Mouse (Mus musculus): ENCODE results near the gene Eya2.

Eya2 gene

DNA sequence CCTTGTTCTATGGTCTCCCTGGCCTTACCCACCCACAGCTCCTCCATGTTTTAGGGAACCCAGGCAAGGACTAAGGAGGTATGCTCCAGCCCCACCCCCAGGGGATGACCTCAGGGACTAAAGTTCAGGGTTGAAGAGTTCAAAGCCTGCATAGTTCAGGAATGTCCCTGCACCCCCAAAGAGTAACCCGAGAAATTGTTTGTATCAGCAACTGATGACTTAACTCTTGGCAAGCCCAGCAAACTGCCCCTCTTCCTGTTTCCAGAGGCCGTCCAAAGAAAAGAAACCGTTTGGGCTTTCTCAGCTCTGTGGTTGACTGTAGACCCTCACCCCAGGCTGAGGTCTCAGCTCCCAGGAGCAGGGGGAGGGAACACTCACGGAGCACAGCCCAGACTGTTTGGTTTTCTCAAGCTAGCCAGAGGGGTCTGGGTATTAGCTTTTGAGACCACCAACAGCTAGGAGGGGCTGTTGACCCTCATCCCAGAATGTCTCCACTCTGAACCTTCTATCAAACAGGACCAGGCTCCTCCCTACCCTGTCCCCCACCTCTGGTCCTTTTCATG lies 23.5 kb upstream of the Eya2 start:
- ChIA-PET POLR2A (interaction anchor here in 1 of 4 experiments (1.5 kb wide), 1 partner anchor 32 kb away, joined by 4 read pairs; no protein-coding TSS in a partner anchor), CTCF (interaction anchor here in 2 of 4 experiments (0.6 to 0.8 kb wide), 2 partner anchors 41 to 75 kb away, joined by 3 to 4 read pairs; no protein-coding TSS in a partner anchor)

DNA sequence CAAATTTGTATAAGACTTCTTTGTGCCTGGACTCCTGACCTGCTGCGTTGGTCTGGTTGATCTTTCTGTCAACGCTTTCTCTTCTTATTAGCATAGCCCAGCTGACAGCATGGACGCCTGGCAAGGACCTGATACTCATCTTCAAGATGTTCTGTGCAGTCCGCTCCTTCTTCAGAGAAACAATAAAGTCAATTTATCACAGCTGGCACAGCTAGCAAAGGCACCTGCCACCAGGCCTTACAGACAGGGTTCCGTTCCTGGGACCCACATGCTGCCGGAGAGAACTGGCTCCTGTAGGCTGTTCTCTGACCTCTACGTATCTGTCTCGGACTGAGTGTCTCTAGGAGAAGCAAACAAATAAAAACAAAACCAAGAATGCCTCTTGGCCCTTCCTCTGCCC lies 11.8 kb upstream of the Eya2 start:
- ChIA-PET CTCF (interaction anchor here in 1 of 4 experiments (0.5 kb wide), 1 partner anchor 100 kb away, joined by 3 read pairs; no protein-coding TSS in a partner anchor), POLR2A (interaction anchor here in 1 of 4 experiments (1.2 kb wide), 1 partner anchor 23 kb away, joined by 3 read pairs; no protein-coding TSS in a partner anchor)

DNA sequence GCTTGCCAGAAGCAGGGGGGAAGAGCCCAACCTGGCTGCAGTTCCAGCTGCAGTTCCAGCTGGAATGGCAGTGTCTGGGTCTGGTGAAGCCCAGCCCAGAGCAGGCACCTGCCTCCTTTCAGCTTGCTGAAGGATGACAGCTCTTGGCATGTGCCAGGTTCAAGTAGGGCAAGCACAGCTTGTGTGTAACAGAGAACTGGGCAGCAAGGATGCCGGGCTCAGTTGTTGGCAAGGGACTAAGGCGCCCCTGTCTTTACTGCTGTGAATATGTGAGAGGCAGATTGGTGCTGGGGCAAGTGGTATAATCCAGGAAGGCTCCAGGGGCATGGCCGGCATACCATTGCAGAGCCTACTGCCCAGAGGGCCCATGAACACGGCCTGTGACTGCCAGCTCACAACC lies 11.3 kb upstream of the Eya2 start:
- POLR2A ChIA-PET = interaction anchor here in 1 of 4 experiments (1.2 kb wide), 1 partner anchor 22 kb away, joined by 3 read pairs; no protein-coding TSS in a partner anchor
- CTCF ChIA-PET = no interaction called here

DNA sequence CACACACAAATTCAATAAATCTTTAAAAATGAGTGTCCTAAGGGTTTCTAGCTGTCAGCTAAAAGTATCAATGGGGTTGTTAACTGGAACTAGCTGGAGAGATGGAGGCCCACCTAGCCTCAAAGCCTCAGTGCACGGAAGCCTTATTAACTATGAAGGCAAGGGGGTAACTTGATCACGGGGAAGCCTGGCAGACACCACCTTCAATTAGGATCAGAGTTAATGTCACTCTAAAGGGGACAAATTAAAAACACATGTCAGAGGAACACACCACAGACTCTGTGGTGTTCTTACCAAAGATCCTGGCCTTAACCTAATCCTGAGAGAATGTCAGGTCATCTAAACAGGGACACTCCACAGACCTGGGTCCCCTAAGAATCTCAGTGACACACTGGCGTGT lies 10.3 kb upstream of the Eya2 start:
- POLR2A ChIA-PET = interaction anchor here in 1 of 4 experiments (0.6 kb wide), 1 partner anchor 262 kb away, joined by 3 read pairs; no protein-coding TSS in a partner anchor
- CTCF ChIA-PET = interaction anchor here in 2 of 4 experiments (0.6 to 1.0 kb wide), 7 partner anchors 9 to 631 kb away, joined by 3 to 6 read pairs (median 3); no protein-coding TSS in a partner anchor

DNA sequence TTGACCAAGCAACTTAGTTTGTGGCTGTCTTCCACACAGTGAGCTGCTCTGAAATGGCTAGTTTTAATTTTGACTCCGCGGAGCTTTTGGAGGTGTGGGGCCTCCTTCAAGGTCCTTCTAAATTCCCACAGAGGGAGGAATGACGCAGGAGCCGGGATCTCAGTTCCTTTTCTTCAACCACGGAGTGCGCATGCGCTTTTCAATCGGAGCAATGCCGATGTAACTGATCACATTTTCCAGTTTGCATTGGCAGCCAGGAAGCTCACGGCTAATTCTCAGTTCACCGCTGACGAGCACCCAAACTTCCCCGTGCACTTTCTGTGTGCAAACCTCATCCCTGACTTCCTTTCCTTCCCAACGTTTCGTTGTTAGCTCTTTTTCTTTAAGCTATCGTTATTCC lies 4.1 kb upstream of the Eya2 start:
- POLR2A ChIA-PET = no interaction called here
- CTCF ChIA-PET = no interaction called here

DNA sequence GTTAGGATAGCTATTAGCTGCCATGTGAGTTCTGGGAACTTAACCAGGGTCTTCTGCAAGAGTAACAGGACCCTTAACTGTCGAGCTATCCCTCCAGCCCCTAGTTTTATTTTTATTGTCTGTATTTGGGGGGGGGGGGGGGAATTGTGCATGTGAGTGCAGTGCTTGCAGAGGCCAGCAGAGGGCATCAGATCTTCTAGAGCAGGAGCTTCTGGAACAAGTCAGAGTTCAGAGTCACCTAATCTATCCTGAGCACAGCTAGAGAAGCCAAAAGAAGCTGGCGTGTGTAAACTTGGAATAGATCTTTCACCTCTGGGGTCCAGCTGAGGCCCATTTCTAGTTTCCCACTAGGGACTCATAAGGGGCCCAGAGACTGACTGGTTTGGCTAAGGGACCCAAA lies 1.1 kb upstream of the Eya2 start:
- POLR2A ChIA-PET = interaction anchor here in 3 of 4 experiments (0.6 to 1.4 kb wide), 8 partner anchors 10 to 216 kb away, joined by 3 to 5 read pairs (median 4); no protein-coding TSS in a partner anchor
- CTCF ChIA-PET = interaction anchor here (0.5 to 4.0 kb wide), 64 partner anchors 9 to 1642 kb away, joined by 3 to 41 read pairs (median 4); partner anchors contain the start of gene Slc2a10 (in 1 of the 4)

DNA sequence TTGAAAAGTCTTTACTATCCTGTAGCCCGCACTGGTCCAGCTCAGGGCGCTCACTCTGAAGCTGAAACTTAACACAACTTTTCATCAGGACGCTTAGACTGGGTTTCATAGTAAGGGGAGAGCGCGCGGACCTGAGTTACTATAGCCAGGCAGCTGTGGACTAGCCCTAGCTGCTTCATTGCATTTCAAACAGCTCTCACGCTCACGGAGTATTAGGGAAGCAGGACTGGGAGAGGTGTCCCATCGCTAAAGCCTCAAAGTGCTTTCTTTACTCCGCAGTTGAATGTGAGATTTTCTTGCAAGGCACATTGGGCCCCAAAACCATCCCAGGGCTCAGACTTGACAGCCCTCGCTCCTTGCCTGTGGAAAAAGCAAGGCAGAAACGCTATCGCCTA lies 841 bp downstream of the Eya2 start:
- ChIA-PET POLR2A (interaction anchor here in 2 of 4 experiments (0.7 to 1.1 kb wide), 2 partner anchors 8 to 17 kb away, joined by 3 to 4 read pairs; no protein-coding TSS in a partner anchor), CTCF (interaction anchor here in 2 of 4 experiments (0.6 to 4.0 kb wide), 2 partner anchors 66 to 121 kb away, joined by 3 to 41 read pairs; no protein-coding TSS in a partner anchor)

DNA sequence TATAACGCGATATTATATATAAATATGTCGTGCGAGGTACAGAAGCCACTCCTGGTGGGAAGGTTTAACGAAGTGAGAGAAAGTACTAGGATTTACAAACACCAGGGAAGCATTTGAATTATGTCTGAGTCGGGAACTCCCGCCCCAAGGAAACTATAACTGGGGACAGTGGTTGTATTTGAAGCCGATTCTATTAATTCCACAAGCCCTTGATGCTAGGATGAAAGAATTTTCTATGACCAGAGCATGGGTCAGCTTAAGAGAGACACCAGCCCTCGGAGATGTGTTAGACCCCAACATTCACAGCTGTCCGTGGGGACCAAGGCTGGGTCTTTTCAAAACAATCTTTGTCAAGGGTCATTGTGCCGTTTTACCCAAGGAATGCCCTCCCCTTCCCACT lies 1.3 kb downstream of the Eya2 start:
- CTCF ChIA-PET = interaction anchor here in 1 of 4 experiments (4.0 kb wide), 1 partner anchor 121 kb away, joined by 41 read pairs; no protein-coding TSS in a partner anchor
- POLR2A ChIA-PET = interaction anchor here in 1 of 4 experiments (1.0 to 1.1 kb wide), 2 partner anchors 17 to 426 kb away, joined by 3 to 4 read pairs; no protein-coding TSS in a partner anchor

DNA sequence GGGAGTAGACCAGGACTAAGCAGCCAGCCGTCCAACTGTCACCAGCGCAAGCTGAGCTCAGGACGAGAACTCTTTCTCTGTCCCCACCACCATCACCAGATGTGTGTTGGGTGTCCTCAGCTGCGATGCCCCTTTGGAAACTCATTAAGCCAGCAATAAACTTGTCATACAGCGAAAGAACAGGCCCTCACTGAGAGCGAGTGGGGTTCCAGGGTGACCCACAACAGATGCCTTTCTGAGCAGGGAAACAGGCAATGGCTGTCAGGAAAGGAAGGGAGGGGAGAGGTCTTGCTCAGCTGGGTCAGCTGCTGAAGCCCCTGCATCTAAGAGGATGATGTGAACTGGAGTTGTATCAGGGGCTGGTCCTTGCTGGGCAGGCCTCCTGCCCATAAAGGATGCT lies 2.7 kb downstream of the Eya2 start:
- CTCF ChIA-PET = no interaction called here
- POLR2A ChIA-PET = interaction anchor here in 1 of 4 experiments (0.7 kb wide), 1 partner anchor 10 kb away, joined by 4 read pairs; no protein-coding TSS in a partner anchor

DNA sequence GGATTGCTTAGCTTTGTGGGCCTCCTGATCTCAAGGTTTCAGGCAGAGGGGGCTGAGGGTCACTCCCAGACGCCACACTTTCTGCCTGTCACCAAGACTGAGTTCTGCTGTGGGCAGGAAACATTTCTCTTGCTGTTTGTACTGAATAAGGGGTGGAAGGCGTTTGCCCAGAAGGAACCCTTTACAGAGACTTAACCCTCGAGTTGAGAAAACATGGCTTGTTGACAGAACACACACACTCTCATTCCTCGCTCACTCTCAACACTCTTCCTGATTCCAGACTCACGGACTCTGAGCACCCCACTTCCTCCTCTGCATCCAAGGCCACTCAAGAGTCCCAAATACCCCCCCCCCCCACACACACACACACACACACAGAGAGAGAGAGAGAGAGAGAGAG lies 3.3 kb downstream of the Eya2 start:
- POLR2A ChIA-PET = interaction anchor here in 1 of 4 experiments (0.6 kb wide), 1 partner anchor 237 kb away, joined by 3 read pairs; no protein-coding TSS in a partner anchor
- CTCF ChIA-PET = interaction anchor here in 1 of 4 experiments (0.7 kb wide), 1 partner anchor 642 kb away, joined by 3 read pairs; no protein-coding TSS in a partner anchor

DNA sequence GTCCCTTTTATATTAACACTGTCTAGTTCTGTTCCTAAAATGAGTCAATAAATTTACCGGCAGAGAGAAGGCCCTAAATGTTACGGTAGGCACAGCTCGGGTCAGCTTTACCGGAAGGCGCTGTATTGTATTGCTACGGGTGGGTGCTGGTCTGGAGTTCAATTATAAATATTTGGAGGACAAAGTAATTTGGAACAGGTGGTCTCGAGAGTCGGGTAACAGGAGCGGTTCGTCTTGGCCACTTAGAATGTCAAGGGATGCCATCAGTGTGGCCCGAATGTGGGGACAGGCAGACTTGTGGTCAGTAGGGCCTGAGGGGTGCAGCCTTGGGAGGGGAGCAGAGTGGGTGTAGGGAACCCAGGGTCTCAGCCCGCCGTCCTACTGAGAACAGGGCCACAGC lies 4.7 kb downstream of the Eya2 start:
- ChIA-PET CTCF (interaction anchor here in 1 of 4 experiments (1.2 kb wide), 1 partner anchor 117 kb away, joined by 3 read pairs; no protein-coding TSS in a partner anchor), POLR2A (interaction anchor here in 1 of 4 experiments (1.3 kb wide), 1 partner anchor 73 kb away, joined by 3 read pairs; no protein-coding TSS in a partner anchor)

DNA sequence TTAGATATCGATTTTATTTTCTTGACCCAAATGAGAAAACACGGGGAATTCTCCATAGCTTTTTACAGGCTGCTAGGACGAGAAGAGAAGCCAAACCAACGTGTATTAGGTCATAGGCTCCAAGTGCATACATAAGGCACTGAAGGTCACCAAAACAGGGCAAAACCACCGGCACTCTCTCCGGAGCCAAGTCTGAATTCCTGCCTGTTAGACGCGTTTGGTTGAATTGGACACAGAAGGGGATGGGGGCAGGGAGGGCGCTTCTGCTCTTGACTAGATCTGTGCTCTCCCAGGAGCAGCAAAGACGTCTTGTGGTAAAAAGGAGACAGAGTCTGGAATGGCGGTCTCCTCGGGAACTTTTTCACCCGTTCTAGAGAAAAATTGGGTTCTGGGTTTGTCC lies 6.1 kb downstream of the Eya2 start:
- CTCF ChIA-PET = no interaction called here
- POLR2A ChIA-PET = interaction anchor here in 3 of 4 experiments (0.6 to 0.7 kb wide), 3 partner anchors 47 to 654 kb away, joined by 3 to 4 read pairs (median 3); no protein-coding TSS in a partner anchor

DNA sequence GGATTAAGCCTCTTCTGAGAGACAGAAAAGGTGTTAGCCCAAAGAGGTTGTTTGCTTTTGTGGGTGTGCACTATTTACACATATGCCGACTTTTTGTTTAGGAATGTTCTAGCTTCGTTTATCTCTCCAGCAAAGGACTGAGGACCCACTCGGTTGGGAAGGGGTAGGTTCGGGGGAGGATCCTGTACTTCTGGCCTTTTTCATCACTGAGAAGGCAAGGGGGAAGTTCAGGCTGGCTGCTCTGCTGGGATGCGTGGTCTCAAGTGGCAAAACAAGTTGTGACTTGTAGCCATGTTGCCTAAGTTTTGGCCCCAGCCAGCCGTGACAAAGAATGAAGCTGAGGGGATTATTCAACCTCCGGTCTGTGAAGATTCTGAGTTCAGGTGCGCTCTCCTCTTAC lies 6.8 kb downstream of the Eya2 start:
- POLR2A ChIA-PET = interaction anchor here in 1 of 4 experiments (0.6 kb wide), 1 partner anchor 41 kb away, joined by 3 read pairs; no protein-coding TSS in a partner anchor
- CTCF ChIA-PET = interaction anchor here in 1 of 4 experiments (3.3 kb wide), 1 partner anchor 8 kb away, joined by 13 read pairs; no protein-coding TSS in a partner anchor

DNA sequence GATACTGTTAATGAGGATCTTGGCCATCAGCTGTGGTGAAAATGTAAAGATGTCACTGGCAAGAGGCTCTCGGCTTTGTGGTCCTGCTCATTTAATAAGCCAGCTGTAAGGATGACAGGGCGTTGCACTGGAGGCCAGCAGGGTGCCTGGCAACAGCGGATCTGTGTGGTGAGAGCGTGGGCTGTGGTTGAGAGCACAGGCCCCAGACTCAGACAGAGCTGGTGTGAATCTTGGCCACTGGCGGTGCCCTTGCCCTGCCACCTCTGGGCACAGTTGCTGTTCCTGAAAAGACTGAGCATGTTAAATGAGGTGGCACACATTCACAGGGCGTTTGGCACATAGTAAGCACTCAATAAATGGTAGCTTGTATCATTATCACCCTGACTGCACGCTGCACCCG lies 8.9 kb downstream of the Eya2 start:
- ChIA-PET POLR2A (interaction anchor here (0.6 to 1.4 kb wide), 11 partner anchors 8 to 661 kb away, joined by 3 to 5 read pairs (median 3); no protein-coding TSS in a partner anchor), CTCF (interaction anchor here in 3 of 4 experiments (0.6 to 3.3 kb wide), 4 partner anchors 10 kb away, joined by 3 to 13 read pairs (median 6); no protein-coding TSS in a partner anchor)

DNA sequence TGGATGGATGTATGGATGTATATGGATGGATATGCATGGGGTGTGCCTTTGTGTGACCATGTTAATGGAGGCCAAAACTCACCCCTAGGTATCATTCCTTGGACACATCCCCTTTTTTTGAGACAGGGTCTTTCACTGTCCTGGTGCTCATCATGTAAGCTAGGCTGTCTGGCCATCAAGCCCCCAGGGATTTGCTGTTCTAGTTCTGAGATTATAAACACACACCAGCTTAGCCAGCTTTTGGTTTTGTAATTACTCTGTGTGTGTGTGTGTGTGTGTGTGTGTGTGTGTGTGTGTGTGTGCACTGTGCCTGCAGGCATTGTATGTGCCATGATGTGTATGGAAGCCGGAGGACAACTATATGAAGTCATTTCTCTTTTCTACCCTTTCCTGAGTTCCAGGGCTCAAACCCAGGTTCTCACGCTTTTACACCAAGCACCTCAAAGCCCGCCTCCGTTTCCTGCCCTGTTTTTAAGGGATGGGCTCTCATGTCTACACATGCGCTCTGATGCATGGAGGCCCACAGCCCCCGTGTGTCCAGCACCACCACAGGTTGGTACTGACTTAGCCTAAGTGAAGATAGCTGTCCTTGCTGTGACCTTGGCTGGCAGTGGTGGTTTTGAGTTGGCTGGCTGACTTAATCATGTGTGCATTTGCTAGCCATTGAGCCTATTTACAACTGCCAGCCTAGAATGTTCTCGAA lies 16.9 kb downstream of the Eya2 start:
- ChIA-PET POLR2A (interaction anchor here in 1 of 4 experiments (1.6 kb wide), 1 partner anchor 103 kb away, joined by 3 read pairs; no protein-coding TSS in a partner anchor), CTCF (interaction anchor here in 1 of 4 experiments (0.6 to 1.1 kb wide), 2 partner anchors 18 to 146 kb away, joined by 7 to 9 read pairs; no protein-coding TSS in a partner anchor)

DNA sequence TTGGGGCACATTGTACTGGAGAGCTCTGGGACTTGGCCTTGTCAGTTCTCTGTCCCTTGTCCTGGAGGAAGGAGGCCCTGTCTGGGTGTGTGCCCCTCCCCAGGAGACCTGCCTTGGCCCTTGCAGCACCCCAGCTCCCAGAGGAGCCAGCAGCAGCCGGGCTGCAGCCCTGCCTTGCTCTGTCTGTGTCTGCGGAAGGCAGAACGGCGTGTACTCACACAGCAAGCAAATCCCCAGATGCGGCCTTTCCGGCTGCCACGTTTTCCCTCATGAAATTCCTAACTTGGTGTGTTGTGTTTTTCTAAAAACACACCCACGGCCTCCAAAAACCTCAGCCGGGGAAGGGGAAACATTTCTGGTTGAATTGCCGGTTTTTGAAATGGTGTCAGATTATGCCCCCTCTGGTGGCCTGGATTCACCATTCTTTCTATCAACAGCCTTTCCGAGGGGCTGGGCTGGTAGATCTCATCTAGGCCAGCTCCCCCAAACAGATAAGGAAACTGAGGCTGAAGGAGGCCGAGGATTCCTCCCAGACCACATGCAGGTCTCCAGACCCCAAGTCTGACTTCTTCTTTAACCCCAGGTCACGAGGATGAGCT lies 19.0 kb downstream of the Eya2 start:
- ChIA-PET CTCF (interaction anchor here in 3 of 4 experiments (0.6 to 2.0 kb wide), 5 partner anchors 10 to 110 kb away, joined by 3 to 6 read pairs (median 4); no protein-coding TSS in a partner anchor), POLR2A (interaction anchor here in 2 of 4 experiments (0.6 to 0.7 kb wide), 4 partner anchors 15 to 780 kb away, joined by 3 to 8 read pairs (median 4); no protein-coding TSS in a partner anchor)

DNA sequence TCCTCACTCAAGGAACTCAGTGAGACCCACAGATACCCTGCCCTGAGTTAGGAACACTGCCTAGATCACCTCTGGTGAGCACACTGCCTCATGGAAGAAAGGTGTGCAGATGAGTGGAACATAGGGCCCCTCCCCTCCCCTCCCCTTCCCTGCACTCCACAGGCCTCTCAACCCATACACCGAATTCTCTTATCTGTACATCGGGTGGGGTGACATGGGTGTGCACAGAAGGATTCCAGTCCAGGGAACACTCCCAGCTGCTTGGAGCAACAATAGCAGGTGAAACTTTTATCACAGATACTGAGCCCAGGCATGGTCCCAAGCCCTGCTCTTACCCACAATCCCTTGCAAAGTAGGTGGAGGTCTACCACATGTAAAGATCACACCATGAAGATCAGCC lies 26.7 kb downstream of the Eya2 start:
- ChIA-PET POLR2A (no interaction called here), CTCF (no interaction called here)

DNA sequence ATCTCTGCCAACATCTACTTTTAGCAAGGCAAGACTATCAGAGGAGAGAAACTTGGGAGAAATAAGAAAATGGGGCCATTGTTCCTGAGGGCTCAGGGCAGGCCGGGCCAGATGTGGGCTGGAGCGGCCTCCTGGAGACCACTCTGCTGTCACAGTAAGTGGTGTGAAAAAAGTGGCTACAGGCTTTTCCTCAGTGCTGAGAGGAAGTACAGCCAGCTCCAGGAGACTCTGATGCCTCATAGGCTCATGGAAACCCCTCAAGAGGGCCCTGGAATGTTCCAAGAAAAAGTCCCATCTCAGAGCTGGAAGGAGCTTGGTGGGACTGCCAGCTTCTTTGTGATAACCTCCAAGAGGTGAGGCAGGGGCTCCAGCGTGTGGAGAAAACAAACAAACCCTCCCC lies 27.8 kb downstream of the Eya2 start:
- CTCF ChIA-PET = interaction anchor here in 1 of 4 experiments (0.5 kb wide), 1 partner anchor 29 kb away, joined by 3 read pairs; no protein-coding TSS in a partner anchor
- POLR2A ChIA-PET = no interaction called here
